Mouse (Mus musculus) embryonic facial prominence, embryonic 12.5 days (tissue): ENCODE results near the gene Tmem175. TPM values are rescaled to one million over a fixed set of nuclear protein-coding genes. Genes with fewer than 3 reads are reported as not detected.

Experiments
- ATAC-seq: fragments of 200-750 bp; cut with Nextera tagmentation; 2 replicates; pipeline ENCODE4 v1.8.0; 2017; ENCODE audit not compliant: insufficient number of reproducible peaks, insufficient read depth, low FRiP score, low TSS enrichment
- H3K27ac ChIP-seq: fragments of 300-500 bp; sonication (generic); 2 replicates; pipeline ENCODE4 v1.5.1; 2016; ENCODE audit warnings: mild to moderate bottlenecking
- H3K27me3 ChIP-seq: fragments of 300-500 bp; sonication (generic); 2 replicates; pipeline ENCODE4 v1.6.1; 2016; ENCODE audit warnings: mild to moderate bottlenecking, moderate library complexity
- H3K36me3 ChIP-seq: fragments of 300-500 bp; sonication (generic); 2 replicates; pipeline ENCODE4 v1.6.1; 2016; ENCODE audit warnings: mild to moderate bottlenecking
- H3K4me1 ChIP-seq: fragments of 300-500 bp; sonication (generic); 2 replicates; pipeline ENCODE4 v1.6.1; 2016
- H3K4me2 ChIP-seq: fragments of 300-500 bp; sonication (generic); replicated peaks from 2 replicates; pipeline ENCODE4 v1.6.1; 2016; ENCODE audit warnings: mild to moderate bottlenecking, moderate library complexity
- H3K4me3 ChIP-seq: fragments of 300-500 bp; sonication (generic); 2 replicates; pipeline ENCODE4 v1.5.1; 2016; ENCODE audit warnings: mild to moderate bottlenecking
- H3K9ac ChIP-seq: fragments of 300-500 bp; sonication (generic); 2 replicates; pipeline ENCODE4 v1.6.1; 2016; ENCODE audit warnings: mild to moderate bottlenecking, moderate library complexity
- H3K9me3 ChIP-seq: fragments of 300-500 bp; sonication (generic); 2 replicates; pipeline ENCODE4 v1.6.1; 2016; ENCODE audit warnings: mild to moderate bottlenecking, moderate library complexity
- WGBS: fragments of 180-500 bp; shearing (Covaris S2); methylation state at CpG from one replicate; pipeline ENCODE4 v1.1.7; 2016; 5-methylcytosine and 5-hydroxymethylcytosine counted together
- polyA plus RNA-seq: library from polyadenylated mRNA; unstranded; fragments of >200 nt; fragmentation: Nextera tagmentation; extraction: Ambion mirVana; gene quantifications from 2 replicates; pipeline ENCODE4 v1.2.1, GENCODE M21; 2016

Tmem175 gene
- polyA plus RNA-seq, 1 experiment from 2014 or later: 22.3 TPM

GRCm38 (mm10) chr5:108669986-108670385 is 40.4 kb downstream of the Tmem175 start:
- no peak for ATAC-seq
- no peaks in the 10 kb centered on the region for H3K27me3 ChIP-seq
- H3K4me1 ChIP-seq: peaks cover 18% of the 10 kb centered on the region
- peaks cover 15% of the 10 kb centered on the region for H3K36me3 ChIP-seq
- 82% methylated on average over 9 of the region's 9 CpGs for WGBS
- peak overlapping the region; percentile 79; the same call in 1 of the 2 replicates for H3K9ac ChIP-seq
- no peaks in the 10 kb centered on the region for H3K9me3 ChIP-seq
- no peak overlapping the region; the same call in 1 of the 2 replicates for H3K27ac ChIP-seq
- no peak overlapping the region for H3K4me3 ChIP-seq
- peak overlapping the region; percentile 65 for H3K4me2 ChIP-seq

- H3K27me3 ChIP-seq: no peaks in the 10 kb centered on the region
Observed at GRCm38 (mm10) chr5:108670785-108671184, 41.2 kb downstream of the Tmem175 start.

GRCm38 (mm10) chr5:108671757-108672156 is 42.2 kb downstream of the Tmem175 start:
- H3K9ac ChIP-seq: no peak overlapping the region
- H3K36me3 ChIP-seq: peaks cover 15% of the 10 kb centered on the region
- 89% methylated on average over 12 of the region's 12 CpGs for WGBS
- ATAC-seq: no peak
- H3K9me3 ChIP-seq: no peaks in the 10 kb centered on the region
- H3K27ac ChIP-seq: no peak overlapping the region
- no peak overlapping the region for H3K4me2 ChIP-seq
- no peak overlapping the region for H3K4me3 ChIP-seq
- peaks cover 22% of the 10 kb centered on the region for H3K4me1 ChIP-seq
- H3K27me3 ChIP-seq: no peaks in the 10 kb centered on the region

More at GRCm38 (mm10) chr5:108670785-108671184, 41.2 kb downstream of the Tmem175 start:
- Histone ChIP-seq H3K4me3 (no peak overlapping the region), H3K9me3 (no peaks in the 10 kb centered on the region), H3K4me1 (peaks cover 22% of the 10 kb centered on the region), H3K36me3 (peaks cover 15% of the 10 kb centered on the region), H3K27ac (no peak overlapping the region), H3K9ac (no peak overlapping the region), H3K4me2 (no peak overlapping the region)
- ATAC-seq: no peak

GRCm38 (mm10) chr5:108674624-108675023 is 45.1 kb downstream of the Tmem175 start:
- Histone ChIP-seq H3K27me3 (no peaks in the 10 kb centered on the region), H3K27ac (no peak overlapping the region), H3K36me3 (peaks cover 15% of the 10 kb centered on the region), H3K9ac (no peak overlapping the region), H3K4me3 (no peak overlapping the region), H3K4me2 (no peak overlapping the region), H3K4me1 (peaks cover 20% of the 10 kb centered on the region), H3K9me3 (no peaks in the 10 kb centered on the region)
- no peak for ATAC-seq
- 75% methylated on average over 2 of the region's 2 CpGs for WGBS

- no peak within 1 kb of the TSS for H3K4me3 ChIP-seq
- H3K9me3 ChIP-seq: no peaks in the 10 kb centered on the region
- peaks cover 13% of the 10 kb centered on the region for H3K4me1 ChIP-seq
- peaks cover 15% of the 10 kb centered on the region for H3K36me3 ChIP-seq
- 71% methylated on average over 9 of the region's 9 CpGs for WGBS
- H3K4me2 ChIP-seq: no peak within 1 kb of the TSS
- no peak for ATAC-seq
- no peak within 1 kb of the TSS for H3K27ac ChIP-seq
- H3K27me3 ChIP-seq: no peaks in the 10 kb centered on the region
- H3K9ac ChIP-seq: no peak within 1 kb of the TSS
Observed at GRCm38 (mm10) chr5:108675251-108675816, 45.8 kb downstream of the Tmem175 start, which contains the start of gene Slc26a1. Slc26a1 (minus strand) TSS chr5:108675569.

GRCm38 (mm10) chr5:108676772-108677498 is 47.4 kb downstream of the Tmem175 start:
- 13% methylated on average over 5 of the region's 5 CpGs for WGBS
- Histone ChIP-seq H3K27ac (peak overlapping the region; percentile 89), H3K9me3 (no peaks in the 10 kb centered on the region), H3K4me2 (peak overlapping the region; percentile 60), H3K36me3 (peaks cover 6% of the 10 kb centered on the region), H3K27me3 (no peaks in the 10 kb centered on the region), H3K9ac (peak overlapping the region; percentile 53; the same call in 1 of the 2 replicates), H3K4me3 (peak overlapping the region; percentile 31), H3K4me1 (peaks cover 13% of the 10 kb centered on the region)
- peak; percentile 6; the same call in 1 of the 2 replicates for ATAC-seq

GRCm38 (mm10) chr5:108677605-108678295 is 48.2 kb downstream of the Tmem175 start:
- ATAC-seq: peak; percentile 87
- Histone ChIP-seq H3K27ac (peak overlapping the region; percentile 89), H3K36me3 (no peaks in the 10 kb centered on the region; the same call in 1 of the 2 replicates), H3K4me2 (peak overlapping the region; percentile 60), H3K9me3 (no peaks in the 10 kb centered on the region), H3K27me3 (no peaks in the 10 kb centered on the region), H3K4me3 (peak overlapping the region; percentile 31), H3K4me1 (peaks cover 13% of the 10 kb centered on the region), H3K9ac (peak overlapping the region; percentile 53)
- 3% methylated on average over 25 of the region's 25 CpGs for WGBS

- no peak for ATAC-seq
- no peak overlapping the region for H3K4me3 ChIP-seq
- WGBS: 87% methylated on average over 6 of the region's 6 CpGs
- H3K9ac ChIP-seq: no peak overlapping the region
- H3K9me3 ChIP-seq: no peaks in the 10 kb centered on the region
- H3K27ac ChIP-seq: no peak overlapping the region; the same call in 1 of the 2 replicates
- H3K4me2 ChIP-seq: no peak overlapping the region
- H3K36me3 ChIP-seq: no peaks in the 10 kb centered on the region
- H3K27me3 ChIP-seq: no peaks in the 10 kb centered on the region
- peaks cover 13% of the 10 kb centered on the region for H3K4me1 ChIP-seq
Observed at GRCm38 (mm10) chr5:108678296-108678854, 48.8 kb downstream of the Tmem175 start.

- Histone ChIP-seq H3K9ac (no peak overlapping the region), H3K4me1 (peaks cover 13% of the 10 kb centered on the region), H3K27me3 (no peaks in the 10 kb centered on the region), H3K27ac (no peak overlapping the region), H3K36me3 (no peaks in the 10 kb centered on the region), H3K9me3 (no peaks in the 10 kb centered on the region), H3K4me2 (no peak overlapping the region), H3K4me3 (no peak overlapping the region)
- no peak for ATAC-seq
- WGBS: 52% methylated on average over 3 of the region's 3 CpGs
Observed at GRCm38 (mm10) chr5:108679909-108680308, 50.3 kb downstream of the Tmem175 start.

- Histone ChIP-seq H3K4me3 (no peak overlapping the region), H3K27me3 (no peaks in the 10 kb centered on the region), H3K9me3 (no peaks in the 10 kb centered on the region), H3K27ac (no peak overlapping the region), H3K4me2 (no peak overlapping the region), H3K4me1 (peaks cover 9% of the 10 kb centered on the region), H3K36me3 (0 out of 2 replicates have a peak, but pooled peaks cover 3% of the 10 kb centered on the region), H3K9ac (no peak overlapping the region)
- no peak for ATAC-seq
- WGBS: 93% methylated on average over 6 of the region's 6 CpGs
Observed at GRCm38 (mm10) chr5:108680871-108681270, 51.3 kb downstream of the Tmem175 start.

- ATAC-seq: no peak
- Histone ChIP-seq H3K27ac (no peak overlapping the region), H3K4me2 (no peak overlapping the region), H3K27me3 (no peaks in the 10 kb centered on the region), H3K9me3 (no peaks in the 10 kb centered on the region), H3K36me3 (0 out of 2 replicates have a peak, but pooled peaks cover 6% of the 10 kb centered on the region), H3K4me3 (no peak overlapping the region), H3K4me1 (peaks cover 18% of the 10 kb centered on the region; the same call in 1 of the 2 replicates), H3K9ac (no peak overlapping the region)
- WGBS: 77% methylated on average over 5 of the region's 5 CpGs
Observed at GRCm38 (mm10) chr5:108689091-108689490, 59.5 kb downstream of the Tmem175 start.
